Mouse (Mus musculus) lung, postnatal 36 days (tissue): Measurements from ENCODE around the gene Ptrh2.
"Not testable (repeated sequence)": the region's sequence is repeated elsewhere in the genome, so short reads cannot be mapped to it uniquely, and the experiment has no call there.

ENCODE experiments used
- DNase-seq: peaks from one replicate; pipeline ENCODE4 v3.0.0; 2022; ENCODE audit warnings: mixed read lengths

Ptrh2 gene

GRCm38 (mm10) chr11:86734241-86734939 lies 50.6 kb downstream of the Ptrh2 start:
- DNase-seq: no peak

- DNase-seq: no peak
These were observed 51.2 kb downstream of the Ptrh2 start for GRCm38 (mm10) chr11:86734993-86735392.

GRCm38 (mm10) chr11:86737301-86738000 lies 53.7 kb downstream of the Ptrh2 start:
- DNase-seq: peak; percentile 52

GRCm38 (mm10) chr11:86738308-86738707 lies 54.5 kb downstream of the Ptrh2 start:
- DNase-seq: not testable (repeated sequence)

GRCm38 (mm10) chr11:86738956-86739355 lies 55.2 kb downstream of the Ptrh2 start:
- peak; percentile 31 for DNase-seq

GRCm38 (mm10) chr11:86739470-86739869 lies 55.7 kb downstream of the Ptrh2 start:
- DNase-seq: no peak

- no peak for DNase-seq
These were observed 57.7 kb downstream of the Ptrh2 start for GRCm38 (mm10) chr11:86741505-86741904.
